Comparison of ENCODE assay signal across 8 mouse cellular contexts in the genomic region with DNA sequence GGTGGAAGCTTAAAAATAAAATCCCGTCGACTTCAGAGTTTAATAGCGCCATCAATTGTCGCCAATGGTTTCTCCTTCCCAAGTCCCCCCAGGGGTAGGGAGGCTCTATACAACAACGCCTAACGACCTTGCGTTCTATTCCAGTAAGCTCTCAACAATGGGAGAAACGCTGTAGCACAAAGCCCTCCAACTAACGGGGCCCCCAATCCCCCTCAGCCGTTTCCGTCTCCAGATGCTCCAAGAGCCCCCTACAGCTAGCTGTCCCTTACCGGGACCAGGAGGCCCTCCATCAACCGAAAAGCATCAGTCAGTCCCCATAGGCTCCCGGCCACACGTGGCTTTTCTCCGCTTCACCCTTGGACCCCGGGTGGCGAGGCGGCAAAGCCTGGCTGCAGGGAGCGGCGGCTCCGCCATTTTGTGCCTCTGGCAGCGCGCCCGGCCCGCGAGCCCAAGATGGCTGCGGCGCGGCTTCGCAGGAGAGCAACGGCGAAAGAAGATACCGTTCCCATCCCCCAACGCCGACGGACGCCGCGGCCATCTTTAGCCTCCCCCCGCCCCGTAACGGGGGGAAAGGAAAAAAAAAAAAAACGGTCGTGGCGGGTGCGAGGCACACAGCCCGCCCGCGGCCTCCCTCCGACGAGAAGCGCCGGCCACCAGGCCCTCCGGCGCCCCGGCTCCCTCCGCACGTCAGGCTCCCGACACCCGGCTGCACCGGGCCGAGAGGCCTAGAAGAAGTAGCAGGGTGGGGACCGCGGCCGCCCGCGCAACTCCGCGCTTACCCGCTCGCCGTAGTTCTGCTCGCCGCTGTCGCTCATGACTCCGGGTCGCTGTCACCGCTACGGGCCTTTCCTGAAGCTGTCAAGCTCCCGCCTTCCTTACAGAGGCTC. TPM values are rescaled to one million over a fixed set of nuclear protein-coding genes. Genes with fewer than 3 reads are reported as not detected.
DNase-seq lines count a peak whose midpoint lies in the region; ATAC-seq and TF ChIP-seq lines count a peak whose summit lies in the region.

No protein-coding gene starts in this region.

- no peak for TF ChIP-seq CTCF in embryonic fibroblast, embryonic 13.5 days (IDR thresholded peaks at IDR 0.05; ENCODE audit: borderline replicate concordance, insufficient read depth, low read length)
- no peak for TF ChIP-seq CTCF in liver, adult 2 months (IDR thresholded peaks at IDR 0.05; ENCODE audit: low read depth, low read length)

- ATAC-seq in heart, embryonic 11.5 days (replicated peaks; ENCODE audit: insufficient number of reproducible peaks, low FRiP score, low TSS enrichment): peak; percentile 62
- ATAC-seq in kidney, embryonic 16.5 days (ENCODE audit: low FRiP score, low TSS enrichment): peak; percentile 76

- DNase-seq in B cell, adult 2 months: peak; percentile 85
- DNase-seq in brain, adult 2 months (ENCODE audit: low read depth, low spot score): peak; percentile 91
- DNase-seq in liver, adult 2 months (ENCODE audit: extremely low read depth, low read depth, low spot score): peak; percentile 53
- DNase-seq in spleen, postnatal 4 days (ENCODE audit: low spot score in 2 of 2): peak; percentile 85 to 93

- H3K79me2 ChIP-seq in liver, adult 2 months (ENCODE audit: control insufficient read depth, insufficient read depth, low read length): peaks cover 6% of the 10 kb centered on the region; the same call in 1 of the 2 replicates
- H3K79me2 ChIP-seq in myocyte (ENCODE audit: control insufficient read depth, insufficient read depth): peaks cover 58% of the 10 kb centered on the region

- no peaks in the 10 kb centered on the region for H3K36me3 ChIP-seq in heart, embryonic 11.5 days (ENCODE audit: control insufficient read depth, insufficient read depth, low read length)
- H3K36me3 ChIP-seq in kidney, embryonic 16.5 days (ENCODE audit: insufficient read depth, low read length): no peaks in the 10 kb centered on the region
- H3K36me3 ChIP-seq in liver, adult 2 months (ENCODE audit: control insufficient read depth, insufficient read depth, low read length): no peaks in the 10 kb centered on the region
- H3K36me3 ChIP-seq in myocyte (ENCODE audit: control insufficient read depth, insufficient read depth): no peaks in the 10 kb centered on the region

- no peak for TF ChIP-seq POLR2A in embryonic fibroblast, embryonic 13.5 days (IDR thresholded peaks at IDR 0.05; ENCODE audit: low read depth, low read length)
- no peak for TF ChIP-seq POLR2A in liver, adult 2 months (IDR thresholded peaks at IDR 0.05; ENCODE audit: extremely low read depth, insufficient read depth, low read length)
- peak; percentile 47 for TF ChIP-seq POLR2A in myocyte (IDR thresholded peaks at IDR 0.05; ENCODE audit: insufficient read length, low read depth)

- peak overlapping the region; percentile 68 for H3ac ChIP-seq in myocyte (ENCODE audit: control insufficient read depth, insufficient read length)

- peak overlapping the region; percentile 97 for H3K9ac ChIP-seq in heart, embryonic 11.5 days (ENCODE audit: low read depth, low read length)
- peak overlapping the region; percentile 99 for H3K9ac ChIP-seq in kidney, embryonic 16.5 days (replicated peaks; ENCODE audit: low read length)
- peak overlapping the region; percentile 89 for H3K9ac ChIP-seq in liver, adult 2 months (ENCODE audit: low read depth, low read length)

- H3K4me2 ChIP-seq in heart, embryonic 11.5 days: peak overlapping the region; percentile 87
- H3K4me2 ChIP-seq in kidney, embryonic 16.5 days (replicated peaks; ENCODE audit: low read depth, low read length): peak overlapping the region; percentile 71
- peak overlapping the region; percentile 96 for H3K4me2 ChIP-seq in myocyte (ENCODE audit: low read depth)

- H3K27ac ChIP-seq in embryonic fibroblast, embryonic 13.5 days (ENCODE audit: insufficient read depth, low read length): peak overlapping the region; percentile 63
- H3K27ac ChIP-seq in heart, embryonic 11.5 days (ENCODE audit: low read depth, low read length): peak overlapping the region; percentile 98
- H3K27ac ChIP-seq in kidney, embryonic 16.5 days (ENCODE audit: low read length): peak overlapping the region; percentile 98
- H3K27ac ChIP-seq in liver, adult 2 months (replicated peaks; ENCODE audit: insufficient read depth, low read depth, low read length): peak overlapping the region; percentile 80

- H3K27me3 ChIP-seq in heart, embryonic 11.5 days (ENCODE audit: control insufficient read depth, insufficient read depth, low read length): no peaks in the 10 kb centered on the region
- H3K27me3 ChIP-seq in kidney, embryonic 16.5 days (ENCODE audit: insufficient read depth, low read length): no peaks in the 10 kb centered on the region
- no peaks in the 10 kb centered on the region for H3K27me3 ChIP-seq in liver, adult 2 months (ENCODE audit: control insufficient read depth, insufficient read depth, low read length)
- no peaks in the 10 kb centered on the region for H3K27me3 ChIP-seq in myocyte (ENCODE audit: control insufficient read depth, insufficient read depth, insufficient read length)

- H3K4me3 ChIP-seq in embryonic fibroblast, embryonic 13.5 days (ENCODE audit: insufficient read depth, low read length): peak overlapping the region; percentile 93
- peak overlapping the region; percentile 98 for H3K4me3 ChIP-seq in heart, embryonic 11.5 days (ENCODE audit: low read depth, low read length)
- peak overlapping the region; percentile 100 for H3K4me3 ChIP-seq in kidney, embryonic 16.5 days (ENCODE audit: low read length)
- peak overlapping the region; percentile 92 for H3K4me3 ChIP-seq in liver, adult 2 months (ENCODE audit: insufficient read depth, low read depth, low read length)
- H3K4me3 ChIP-seq in myocyte: peak overlapping the region; percentile 95

- no peaks in the 10 kb centered on the region for H3K9me3 ChIP-seq in heart, embryonic 11.5 days (replicated peaks; ENCODE audit: control insufficient read depth, low read length)
- H3K9me3 ChIP-seq in kidney, embryonic 16.5 days (ENCODE audit: low read length): no peaks in the 10 kb centered on the region

- WGBS in heart, embryonic 11.5 days (ENCODE audit: insufficient replicate concordance): under 1% methylated on average over 73 of the region's 81 CpGs
- under 1% methylated on average over 70 of the region's 81 CpGs for WGBS in kidney, embryonic 16.5 days
- WGBS in liver, adult 2 months: under 1% methylated on average over 74 of the region's 81 CpGs

- no peaks in the 10 kb centered on the region; the same call in 1 of the 2 replicates for H3K4me1 ChIP-seq in embryonic fibroblast, embryonic 13.5 days (ENCODE audit: control insufficient read depth, insufficient read depth, low read length)
- H3K4me1 ChIP-seq in heart, embryonic 11.5 days (ENCODE audit: control insufficient read depth, insufficient read depth, low read length): peaks cover 21% of the 10 kb centered on the region
- H3K4me1 ChIP-seq in kidney, embryonic 16.5 days (ENCODE audit: insufficient read depth, low read length): peaks cover 25% of the 10 kb centered on the region
- H3K4me1 ChIP-seq in liver, adult 2 months (ENCODE audit: control insufficient read depth, insufficient read depth, low read length): peaks cover 13% of the 10 kb centered on the region

TF ChIP-seq in myocyte, 11 proteins besides CTCF, POLR2A, EP300 and RAD21:
- TF ChIP-seq POLR2AphosphoS2 (IDR thresholded peaks at IDR 0.05; ENCODE audit: insufficient read length, low read depth): peak; percentile 24
- TF ChIP-seq SRF (IDR thresholded peaks at IDR 0.05; ENCODE audit: control insufficient read depth, insufficient read length, low read depth): no peak
- TF ChIP-seq CEBPB (IDR thresholded peaks at IDR 0.05; ENCODE audit: insufficient read depth, poor library complexity, severe bottlenecking): no peak
- peak in 1 of 3 experiments; percentile 0 for TF ChIP-seq MYOG (IDR thresholded peaks at IDR 0.05; ENCODE audit: control insufficient read depth in 1 of 3, insufficient read depth in 1 of 3, insufficient read length in 2 of 3, low read depth in 2 of 3)

RNA-seq across cellular contexts. Expression of gene Tra2b, which starts 0.6 kb away (rescaled TPM):
- polyA plus RNA-seq in embryonic fibroblast, embryonic 13.5 days (2011; ENCODE audit: insufficient read length, low read depth, missing spikeins): 169 and 218 TPM in 2 replicates
- 245 and 250 TPM in 2 replicates for polyA plus RNA-seq in heart, embryonic 11.5 days (2014; fragmentation: Nextera tagmentation; extraction: Ambion mirVana)
- polyA plus RNA-seq in kidney, embryonic 16.5 days (2015; fragmentation: Nextera tagmentation; extraction: Ambion mirVana): 392 and 404 TPM in 2 replicates
- total RNA-seq in liver, adult 2 months (2014; rRNA removed): 49.4 and 53.4 TPM in 2 replicates
- 9.4 and 12.8 TPM in 2 replicates for polyA plus RNA-seq in liver, adult 2 months (2012; rRNA removed)
- polyA plus RNA-seq in myocyte (2012; fragmentation: generic; extraction: Trizol): 41.2 TPM

Comparison
In these comparisons a context has a peak if more than half of its experiments do, and no peak if none do; other contexts are left out.
1. Peak in every context shown above with its lines: DNase-seq, ATAC-seq, H3K4me3 ChIP-seq and H3K27ac ChIP-seq.